Mouse (Mus musculus) hindbrain, embryonic 15.5 days (tissue): Measurements from ENCODE around the gene Myh7b. TPM values are rescaled to one million over a fixed set of nuclear protein-coding genes. Genes with fewer than 3 reads are reported as not detected.

ENCODE experiments used
- ATAC-seq: fragments of 200-750 bp; cut with Nextera tagmentation; 2 replicates; pipeline ENCODE4 v1.8.0; 2017; ENCODE audit warnings: low read depth, moderate number of reproducible peaks, moderate TSS enrichment; ENCODE audit not compliant: low FRiP score
- H3K27ac ChIP-seq: fragments of 300-500 bp; sonication (generic); replicated peaks from 2 replicates; pipeline ENCODE4 v1.5.1; 2015; ENCODE audit warnings: mild to moderate bottlenecking, inconsistent platforms
- H3K27me3 ChIP-seq: fragments of 300-500 bp; sonication (generic); 2 replicates; pipeline ENCODE4 v1.6.1; 2015; ENCODE audit warnings: control low read depth, inconsistent platforms
- H3K36me3 ChIP-seq: fragments of 300-500 bp; sonication (generic); 2 replicates; pipeline ENCODE4 v1.6.1; 2015; ENCODE audit warnings: control low read depth, inconsistent platforms
- H3K4me1 ChIP-seq: fragments of 300-500 bp; sonication (generic); replicated peaks from 2 replicates; pipeline ENCODE4 v1.6.1; 2015; ENCODE audit warnings: control low read depth, inconsistent platforms
- H3K4me2 ChIP-seq: fragments of 300-500 bp; sonication (generic); 2 replicates; pipeline ENCODE4 v1.6.1; 2015; ENCODE audit warnings: moderate library complexity, mild to moderate bottlenecking, inconsistent platforms
- H3K4me3 ChIP-seq: fragments of 300-500 bp; sonication (generic); 2 replicates; pipeline ENCODE4 v1.5.1; 2015; ENCODE audit warnings: mild to moderate bottlenecking, inconsistent platforms
- H3K9ac ChIP-seq: fragments of 300-500 bp; sonication (generic); 2 replicates; pipeline ENCODE4 v1.6.1; 2015; ENCODE audit warnings: inconsistent platforms
- H3K9me3 ChIP-seq: fragments of 300-500 bp; sonication (generic); 2 replicates; pipeline ENCODE4 v1.6.1; 2016; ENCODE audit warnings: control low read depth, inconsistent platforms
- WGBS: fragments of 180-500 bp; shearing (Covaris S2); methylation state at CpG from one replicate; pipeline ENCODE4 v1.1.7; 2015; 5-methylcytosine and 5-hydroxymethylcytosine counted together
- polyA plus RNA-seq: library from polyadenylated mRNA; unstranded; fragments of >200 nt; fragmentation: Nextera tagmentation; extraction: Ambion mirVana; gene quantifications from 2 replicates; pipeline ENCODE4 v1.2.1, GENCODE M21; 2015

The Myh7b gene
- polyA plus RNA-seq, 1 experiment from 2014 or later, result 1.4 TPM

DNA sequence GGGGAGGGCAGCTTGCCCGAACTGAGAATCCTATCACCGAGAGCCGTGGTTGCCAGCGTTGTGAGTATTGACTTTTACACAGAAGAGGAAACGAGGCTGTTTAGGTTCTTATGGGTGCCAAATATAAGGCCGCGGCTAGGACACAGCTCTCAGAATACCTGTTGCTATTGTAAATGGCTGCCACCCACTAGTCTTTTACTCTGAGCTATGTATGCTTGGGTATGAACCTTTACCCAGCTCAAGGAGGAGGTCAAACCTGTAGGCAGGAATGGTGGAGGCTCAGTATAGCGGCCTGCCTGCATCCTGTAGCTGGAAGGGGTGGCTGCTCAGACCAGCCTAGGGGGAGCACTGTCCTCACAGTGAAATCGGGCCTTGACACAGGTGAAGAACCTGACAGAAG, 17.1 kb downstream of the Myh7b start:
- H3K9ac ChIP-seq, result no peak overlapping the region
- no peak overlapping the region for H3K4me2 ChIP-seq
- H3K27me3 ChIP-seq, result peaks cover 34% of the 10 kb centered on the region
- WGBS, result 81% methylated on average over 9 of the region's 9 CpGs
- no peaks in the 10 kb centered on the region for H3K9me3 ChIP-seq
- no peak overlapping the region for H3K27ac ChIP-seq
- no peak overlapping the region for H3K4me3 ChIP-seq
- ATAC-seq, result no peak
- H3K4me1 ChIP-seq, result peaks cover 30% of the 10 kb centered on the region
- peaks cover 11% of the 10 kb centered on the region for H3K36me3 ChIP-seq

DNA sequence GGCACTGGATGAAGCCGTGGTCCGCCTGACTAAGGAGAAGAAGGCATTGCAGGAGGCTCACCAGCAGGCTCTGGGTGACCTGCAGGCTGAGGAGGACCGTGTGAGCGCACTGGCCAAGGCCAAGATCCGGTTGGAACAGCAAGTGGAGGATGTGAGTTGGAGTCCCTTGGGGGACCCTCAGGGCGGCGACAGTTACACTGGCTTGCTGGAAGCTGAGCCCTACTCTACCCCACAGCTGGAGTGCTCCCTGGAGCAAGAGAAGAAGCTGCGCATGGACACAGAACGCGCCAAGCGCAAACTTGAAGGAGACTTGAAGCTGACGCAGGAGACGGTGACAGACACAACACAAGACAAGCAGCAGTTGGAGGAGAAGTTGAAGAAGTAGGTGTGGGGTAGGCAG, 17.5 kb downstream of the Myh7b start:
- Histone ChIP-seq H3K4me2 (peak overlapping the region; percentile 79; the same call in 1 of the 2 replicates), H3K27ac (no peak overlapping the region)

DNA sequence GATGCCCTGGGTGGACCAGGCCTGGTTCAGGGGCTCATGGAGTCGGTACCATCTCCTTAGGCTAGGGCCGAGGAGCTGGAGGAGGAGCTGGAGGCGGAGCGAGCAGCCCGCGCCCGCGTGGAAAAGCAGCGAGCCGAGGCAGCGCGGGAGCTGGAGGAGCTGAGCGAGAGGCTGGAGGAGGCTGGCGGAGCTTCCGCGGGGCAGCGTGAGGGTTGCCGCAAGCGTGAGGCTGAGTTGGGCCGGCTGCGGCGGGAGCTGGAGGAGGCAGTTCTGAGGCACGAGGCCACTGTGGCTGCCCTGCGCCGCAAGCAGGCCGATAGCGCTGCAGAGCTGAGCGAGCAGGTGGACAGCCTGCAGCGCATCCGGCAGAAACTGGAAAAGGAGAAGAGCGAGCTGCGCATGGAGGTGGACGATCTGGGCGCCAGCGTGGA, 18.2 kb downstream of the Myh7b start:
- peak overlapping the region; percentile 49 for H3K9ac ChIP-seq
- H3K27ac ChIP-seq, result peak overlapping the region; percentile 65
- H3K36me3 ChIP-seq, result peaks cover 22% of the 10 kb centered on the region
- H3K27me3 ChIP-seq, result peaks cover 45% of the 10 kb centered on the region
- peak overlapping the region; percentile 79 for H3K4me2 ChIP-seq
- peak; percentile 46 for ATAC-seq
- H3K4me3 ChIP-seq, result peak overlapping the region; percentile 39
- no peaks in the 10 kb centered on the region for H3K9me3 ChIP-seq
- H3K4me1 ChIP-seq, result peaks cover 30% of the 10 kb centered on the region
- 1% methylated on average over 35 of the region's 35 CpGs for WGBS

More for the DNA sequence above, 17.5 kb downstream of the Myh7b start:
- 76% methylated on average over 13 of the region's 13 CpGs for WGBS
- Histone ChIP-seq H3K27me3 (peaks cover 38% of the 10 kb centered on the region), H3K4me1 (peaks cover 30% of the 10 kb centered on the region), H3K9ac (no peak overlapping the region), H3K4me3 (no peak overlapping the region), H3K9me3 (no peaks in the 10 kb centered on the region), H3K36me3 (peaks cover 15% of the 10 kb centered on the region)
- ATAC-seq, result no peak

DNA sequence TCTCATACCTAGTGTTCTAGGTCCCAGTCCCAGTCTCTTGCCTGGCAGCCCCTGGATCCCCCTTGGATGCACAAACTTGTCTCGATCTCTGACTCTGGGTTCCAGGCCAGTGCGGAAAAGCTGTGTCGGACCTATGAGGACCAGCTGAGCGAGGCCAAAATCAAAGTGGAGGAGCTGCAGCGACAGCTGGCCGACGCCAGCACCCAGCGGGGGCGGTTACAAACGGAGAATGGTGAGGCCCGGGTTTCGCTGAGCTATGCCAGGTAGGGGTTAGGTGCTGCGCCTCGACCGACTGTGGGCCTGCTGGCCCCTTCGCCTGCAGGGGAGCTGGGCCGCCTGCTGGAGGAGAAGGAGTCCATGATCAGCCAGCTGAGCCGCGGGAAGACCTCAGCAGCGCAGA, 19.1 kb downstream of the Myh7b start:
- no peak overlapping the region for H3K4me2 ChIP-seq
- H3K4me3 ChIP-seq, result no peak overlapping the region
- peaks cover 31% of the 10 kb centered on the region for H3K36me3 ChIP-seq
- H3K9me3 ChIP-seq, result no peaks in the 10 kb centered on the region
- no peak overlapping the region for H3K9ac ChIP-seq
- ATAC-seq, result no peak
- 29% methylated on average over 20 of the region's 20 CpGs for WGBS
- H3K27ac ChIP-seq, result no peak overlapping the region
- peaks cover 45% of the 10 kb centered on the region for H3K27me3 ChIP-seq
- peaks cover 30% of the 10 kb centered on the region for H3K4me1 ChIP-seq

DNA sequence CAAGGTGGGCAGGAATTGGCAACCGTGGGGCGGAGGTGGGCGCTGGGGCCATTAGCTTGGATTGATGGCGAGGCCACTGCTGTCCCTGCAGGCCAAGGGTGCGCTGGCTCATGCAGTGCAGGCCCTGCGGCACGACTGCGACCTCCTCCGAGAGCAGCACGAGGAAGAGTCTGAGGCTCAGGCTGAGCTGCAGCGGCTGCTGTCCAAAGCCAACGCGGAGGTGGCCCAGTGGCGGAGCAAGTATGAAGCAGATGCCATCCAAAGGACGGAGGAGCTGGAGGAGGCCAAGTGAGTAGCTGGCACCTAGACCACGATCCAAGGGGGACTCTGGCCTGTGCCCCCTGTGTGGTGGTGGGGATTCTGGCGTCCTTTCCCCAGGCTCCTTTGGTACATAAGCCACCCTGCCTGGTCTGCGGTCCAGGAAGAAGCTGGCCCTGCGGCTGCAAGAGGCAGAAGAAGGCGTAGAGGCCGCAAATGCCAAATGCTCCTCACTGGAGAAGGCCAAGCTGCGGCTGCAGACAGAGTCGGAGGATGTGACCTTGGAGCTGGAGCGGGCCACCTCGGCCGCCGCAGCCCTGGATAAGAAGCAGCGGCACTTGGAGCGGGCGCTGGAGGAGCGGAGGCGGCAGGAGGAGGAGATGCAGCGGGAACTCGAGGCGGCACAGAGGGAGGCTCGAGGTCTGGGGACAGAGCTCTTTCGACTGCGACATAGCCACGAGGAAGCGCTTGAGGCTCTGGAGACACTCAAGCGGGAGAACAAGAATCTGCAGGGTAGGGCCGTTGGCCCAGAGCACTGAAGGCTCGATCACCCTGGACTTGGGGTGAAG, 19.8 kb downstream of the Myh7b start:
- H3K9me3 ChIP-seq, result no peaks in the 10 kb centered on the region
- H3K27ac ChIP-seq, result no peak overlapping the region
- H3K4me1 ChIP-seq, result peaks cover 30% of the 10 kb centered on the region
- no peak overlapping the region for H3K4me3 ChIP-seq
- peaks cover 37% of the 10 kb centered on the region for H3K36me3 ChIP-seq
- peaks cover 45% of the 10 kb centered on the region for H3K27me3 ChIP-seq
- no peak overlapping the region for H3K4me2 ChIP-seq
- ATAC-seq, result no peak
- H3K9ac ChIP-seq, result no peak overlapping the region
- WGBS, result 23% methylated on average over 43 of the region's 43 CpGs

DNA sequence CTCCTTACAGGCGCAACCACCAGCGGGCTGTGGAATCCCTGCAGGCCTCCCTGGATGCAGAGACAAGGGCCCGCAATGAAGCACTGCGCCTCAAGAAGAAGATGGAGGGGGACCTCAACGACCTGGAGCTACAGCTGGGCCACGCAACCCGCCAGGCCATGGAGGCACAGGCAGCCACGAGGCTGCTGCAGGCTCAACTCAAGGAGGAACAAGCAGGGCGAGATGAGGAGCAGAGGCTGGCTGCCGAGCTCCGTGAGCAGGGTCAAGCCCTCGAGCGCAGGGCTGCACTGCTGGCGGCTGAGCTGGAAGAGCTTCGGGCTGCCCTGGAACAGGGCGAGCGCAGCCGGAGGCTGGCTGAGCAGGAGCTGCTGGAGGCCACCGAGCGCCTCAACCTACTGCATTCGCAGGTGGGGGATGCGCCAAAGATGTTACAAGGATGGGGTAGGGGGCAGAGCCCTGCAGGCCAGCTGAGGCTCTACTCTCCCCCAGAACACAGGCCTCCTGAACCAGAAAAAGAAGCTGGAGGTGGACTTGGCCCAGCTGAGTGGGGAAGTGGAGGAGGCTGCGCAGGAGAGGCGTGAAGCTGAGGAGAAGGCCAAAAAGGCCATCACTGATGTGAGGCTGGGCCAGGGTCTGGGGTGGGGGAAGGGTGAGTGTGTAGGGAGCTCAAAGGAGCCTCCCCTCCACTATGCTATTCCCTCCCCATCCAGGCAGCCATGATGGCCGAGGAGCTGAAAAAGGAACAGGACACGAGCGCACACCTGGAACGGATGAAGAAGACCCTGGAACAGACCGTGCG, 21.3 kb downstream of the Myh7b start:
- 66% methylated on average over 30 of the region's 30 CpGs for WGBS
- H3K36me3 ChIP-seq, result peaks cover 52% of the 10 kb centered on the region
- H3K27me3 ChIP-seq, result peaks cover 45% of the 10 kb centered on the region

DNA sequence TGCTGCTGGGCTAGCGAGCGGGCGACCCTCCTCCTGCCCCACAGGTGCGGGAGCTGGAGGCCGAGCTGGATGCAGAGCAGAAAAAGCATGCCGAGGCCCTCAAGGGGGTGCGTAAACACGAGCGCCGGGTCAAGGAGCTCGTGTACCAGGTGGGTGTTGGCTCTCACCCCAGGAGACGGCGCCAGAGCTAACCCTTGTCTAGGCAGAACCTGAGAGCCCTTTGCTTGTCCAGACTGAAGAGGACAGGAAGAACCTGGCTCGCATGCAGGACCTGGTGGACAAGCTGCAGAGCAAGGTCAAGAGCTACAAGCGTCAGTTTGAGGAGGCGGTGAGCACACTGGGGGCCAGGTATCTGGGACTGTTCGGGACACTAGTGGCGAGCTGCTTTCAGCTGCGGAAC, 22.1 kb downstream of the Myh7b start:
- no peak for ATAC-seq
- peaks cover 42% of the 10 kb centered on the region for H3K27me3 ChIP-seq
- no peak overlapping the region for H3K9ac ChIP-seq
- 74% methylated on average over 19 of the region's 19 CpGs for WGBS
- H3K4me1 ChIP-seq, result peaks cover 30% of the 10 kb centered on the region
- H3K4me2 ChIP-seq, result no peak overlapping the region
- no peak overlapping the region for H3K4me3 ChIP-seq
- no peak overlapping the region for H3K27ac ChIP-seq
- peaks cover 60% of the 10 kb centered on the region for H3K36me3 ChIP-seq
- H3K9me3 ChIP-seq, result no peaks in the 10 kb centered on the region

More for the DNA sequence above, 21.3 kb downstream of the Myh7b start:
- no peak overlapping the region for H3K9ac ChIP-seq
- H3K9me3 ChIP-seq, result no peaks in the 10 kb centered on the region
- no peak overlapping the region for H3K27ac ChIP-seq
- H3K4me3 ChIP-seq, result no peak overlapping the region
- no peak for ATAC-seq
- H3K4me1 ChIP-seq, result peaks cover 30% of the 10 kb centered on the region
- no peak overlapping the region for H3K4me2 ChIP-seq

DNA sequence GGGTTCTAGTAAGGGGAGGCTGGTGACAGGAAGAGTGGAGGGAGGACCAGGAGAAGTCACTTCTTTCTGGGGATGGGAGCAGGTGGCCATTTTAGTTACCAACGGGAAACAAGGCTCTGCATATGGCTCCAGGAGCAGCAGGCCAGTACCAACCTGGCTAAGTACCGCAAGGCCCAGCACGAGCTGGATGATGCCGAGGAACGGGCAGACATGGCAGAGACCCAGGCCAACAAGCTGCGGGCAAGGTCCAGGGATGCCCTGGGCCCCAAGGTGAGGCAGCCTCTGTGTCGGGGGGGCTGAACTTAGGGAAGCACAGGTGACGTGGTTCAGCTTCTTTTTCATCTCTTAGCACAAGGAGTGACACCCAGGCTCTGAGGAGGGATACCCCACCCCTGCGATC, 22.7 kb downstream of the Myh7b start:
- no peak for ATAC-seq
- no peak overlapping the region for H3K4me3 ChIP-seq
- WGBS, result 91% methylated on average over 9 of the region's 9 CpGs
- no peak overlapping the region for H3K9ac ChIP-seq
- H3K27me3 ChIP-seq, result peaks cover 42% of the 10 kb centered on the region
- H3K4me2 ChIP-seq, result no peak overlapping the region
- peaks cover 27% of the 10 kb centered on the region for H3K4me1 ChIP-seq
- H3K9me3 ChIP-seq, result no peaks in the 10 kb centered on the region
- no peak overlapping the region for H3K27ac ChIP-seq
- peaks cover 64% of the 10 kb centered on the region for H3K36me3 ChIP-seq

DNA sequence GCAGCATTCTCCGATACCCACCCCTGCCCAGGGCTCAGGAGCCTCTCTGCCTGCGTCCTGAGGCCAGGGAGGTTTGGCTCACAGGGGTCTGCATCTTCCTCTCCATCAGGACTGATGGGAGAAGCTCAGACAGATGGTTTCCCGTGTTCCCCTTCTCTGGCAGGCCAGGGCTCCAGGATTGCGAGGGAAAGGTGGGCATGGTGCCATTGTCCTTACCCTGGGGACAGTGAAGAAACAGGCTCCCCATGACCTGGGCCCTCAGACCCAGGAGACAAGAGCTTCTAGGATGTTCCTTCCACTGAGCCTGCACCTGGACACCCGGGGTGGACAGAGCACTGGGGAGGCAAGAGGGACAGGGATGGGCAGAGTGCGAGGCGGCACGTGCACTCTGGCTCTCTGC, 23.6 kb downstream of the Myh7b start:
- H3K27ac ChIP-seq, result no peak overlapping the region
- no peak overlapping the region for H3K4me3 ChIP-seq
- H3K4me1 ChIP-seq, result peaks cover 19% of the 10 kb centered on the region
- no peak overlapping the region for H3K4me2 ChIP-seq
- no peaks in the 10 kb centered on the region for H3K9me3 ChIP-seq
- H3K27me3 ChIP-seq, result peaks cover 42% of the 10 kb centered on the region
- peaks cover 73% of the 10 kb centered on the region for H3K36me3 ChIP-seq
- ATAC-seq, result no peak
- no peak overlapping the region for H3K9ac ChIP-seq
- 86% methylated on average over 8 of the region's 8 CpGs for WGBS

DNA sequence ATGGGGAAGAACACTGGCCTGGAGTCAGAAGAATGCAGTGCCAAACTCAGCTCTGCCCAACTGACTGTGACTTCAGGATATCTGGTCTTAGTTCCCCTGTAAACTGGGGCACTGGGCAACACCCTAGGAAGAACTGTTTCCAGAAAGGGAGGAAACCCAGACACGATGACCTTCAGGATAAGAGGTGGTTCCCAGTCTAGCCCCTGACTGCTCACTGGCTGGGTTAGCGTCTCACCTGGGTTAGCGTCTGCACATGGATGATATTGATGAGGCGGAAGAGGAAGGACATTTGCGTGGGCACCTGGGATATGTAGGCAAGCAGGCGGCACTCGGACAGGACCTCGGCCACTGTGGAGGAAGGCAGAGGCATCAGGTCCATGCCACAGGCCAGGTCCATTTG, 24.9 kb downstream of the Myh7b start:
- no peak overlapping the region for H3K27ac ChIP-seq
- H3K4me2 ChIP-seq, result no peak overlapping the region
- peaks cover 84% of the 10 kb centered on the region for H3K36me3 ChIP-seq
- H3K4me1 ChIP-seq, result peaks cover 12% of the 10 kb centered on the region
- 97% methylated on average over 8 of the region's 8 CpGs for WGBS
- no peaks in the 10 kb centered on the region for H3K9me3 ChIP-seq
- H3K9ac ChIP-seq, result no peak overlapping the region
- peaks cover 33% of the 10 kb centered on the region for H3K27me3 ChIP-seq
- no peak for ATAC-seq
- H3K4me3 ChIP-seq, result no peak overlapping the region

DNA sequence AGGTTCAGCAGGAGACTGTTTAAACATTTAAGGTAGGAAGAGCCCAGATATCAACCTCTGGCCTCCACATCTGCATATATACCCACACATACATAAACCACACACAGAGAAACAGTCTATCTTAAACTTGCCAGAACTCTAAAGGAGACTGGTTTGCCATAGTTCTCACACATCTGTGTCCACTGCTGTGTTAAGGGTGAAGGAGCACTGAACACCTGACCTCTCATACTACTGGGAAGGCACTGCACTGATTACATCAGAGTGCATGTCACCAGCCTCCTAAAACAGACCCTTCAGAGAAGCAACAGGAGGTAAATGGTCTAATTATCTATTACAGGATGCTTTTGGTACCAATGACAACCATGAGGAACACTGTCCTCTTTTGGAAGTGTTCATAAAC, 25.9 kb downstream of the Myh7b start:
- H3K27ac ChIP-seq, result no peak overlapping the region
- no peak overlapping the region for H3K4me2 ChIP-seq
- H3K4me1 ChIP-seq, result peaks cover 10% of the 10 kb centered on the region; the same call in 1 of the 2 replicates
- H3K36me3 ChIP-seq, result peaks cover 88% of the 10 kb centered on the region
- H3K9ac ChIP-seq, result no peak overlapping the region
- ATAC-seq, result no peak
- no peak overlapping the region for H3K4me3 ChIP-seq
- H3K27me3 ChIP-seq, result peaks cover 24% of the 10 kb centered on the region
- no peaks in the 10 kb centered on the region for H3K9me3 ChIP-seq

DNA sequence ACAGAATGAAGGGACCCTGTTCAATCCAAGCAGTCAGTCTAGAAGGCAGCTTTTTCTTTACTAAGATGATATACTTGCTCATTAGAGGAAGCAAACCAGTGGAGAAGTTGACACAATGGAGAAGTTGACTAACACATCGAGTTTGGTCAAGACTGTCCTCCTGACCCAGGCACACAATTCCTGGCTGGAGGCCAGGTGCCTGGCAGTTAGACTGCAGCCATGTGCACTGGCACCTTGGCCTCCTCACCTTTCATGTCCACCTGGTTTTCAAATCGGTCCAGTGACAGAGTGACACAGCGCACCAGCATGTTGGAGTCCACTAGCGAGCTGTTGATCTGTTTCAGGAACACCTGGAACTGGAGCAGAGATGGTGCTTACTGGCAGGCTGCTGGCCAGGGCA, 26.4 kb downstream of the Myh7b start:
- no peak overlapping the region for H3K4me3 ChIP-seq
- H3K36me3 ChIP-seq, result peaks cover 93% of the 10 kb centered on the region
- no peak overlapping the region for H3K9ac ChIP-seq
- H3K4me1 ChIP-seq, result peaks cover 10% of the 10 kb centered on the region; the same call in 1 of the 2 replicates
- no peaks in the 10 kb centered on the region for H3K9me3 ChIP-seq
- peaks cover 18% of the 10 kb centered on the region for H3K27me3 ChIP-seq
- ATAC-seq, result no peak
- no peak overlapping the region for H3K4me2 ChIP-seq
- WGBS, result 89% methylated on average over 4 of the region's 4 CpGs
- H3K27ac ChIP-seq, result no peak overlapping the region
